In genomic region chr7:35056436-35056864, GRCm38 (mm10) we compare ENCODE assay signal across 8 mouse cellular contexts. TPM values are rescaled to one million over a fixed set of nuclear protein-coding genes. Genes with fewer than 3 reads are reported as not detected.
DNase-seq lines count a peak whose midpoint lies in the region; ATAC-seq and TF ChIP-seq lines count a peak whose summit lies in the region.

Gene Cebpg, minus strand, starts transcription at chr7:35056573.

- H3K9ac ChIP-seq in kidney, embryonic 15.5 days, result peak within 1 kb of the TSS; percentile 90
- H3K9ac ChIP-seq in limb, embryonic 15.5 days, result peak within 1 kb of the TSS; percentile 84
- peak within 1 kb of the TSS; percentile 93 for H3K9ac ChIP-seq in midbrain, postnatal 0 days (replicated peaks; ENCODE audit: low read length, poor library complexity, severe bottlenecking)

- H3K4me3 ChIP-seq in C2C12 (ENCODE audit: insufficient read depth, poor library complexity, severe bottlenecking), result peak within 1 kb of the TSS; percentile 79
- H3K4me3 ChIP-seq in embryonic fibroblast, embryonic 13.5 days (ENCODE audit: insufficient read depth, low read length), result peak within 1 kb of the TSS; percentile 90
- H3K4me3 ChIP-seq in heart, embryonic 10.5 days, result peak within 1 kb of the TSS; percentile 97
- H3K4me3 ChIP-seq in kidney, embryonic 15.5 days (replicated peaks), result peak within 1 kb of the TSS; percentile 92
- H3K4me3 ChIP-seq in limb, embryonic 15.5 days, result peak within 1 kb of the TSS; percentile 93
- H3K4me3 ChIP-seq in midbrain, postnatal 0 days (ENCODE audit: low read depth, low read length), result peak within 1 kb of the TSS; percentile 87

- H3K4me1 ChIP-seq in embryonic fibroblast, embryonic 13.5 days (ENCODE audit: control insufficient read depth, insufficient read depth, low read length), result peaks cover 3% of the 10 kb centered on the region
- H3K4me1 ChIP-seq in heart, embryonic 10.5 days, result peaks cover 11% of the 10 kb centered on the region
- peaks cover 22% of the 10 kb centered on the region for H3K4me1 ChIP-seq in kidney, embryonic 15.5 days
- H3K4me1 ChIP-seq in limb, embryonic 15.5 days, result peaks cover 19% of the 10 kb centered on the region
- H3K4me1 ChIP-seq in midbrain, postnatal 0 days (ENCODE audit: insufficient read depth, low read length), result peaks cover 8% of the 10 kb centered on the region; the same call in 1 of the 2 replicates

- peaks cover 47% of the 10 kb centered on the region for H3K79me2 ChIP-seq in C2C12 (ENCODE audit: control insufficient read depth, insufficient read depth)

- WGBS in heart, embryonic 10.5 days, result under 1% methylated on average over 50 of the region's 53 CpGs
- WGBS in kidney, embryonic 15.5 days, result under 1% methylated on average over 53 of the region's 53 CpGs
- WGBS in limb, embryonic 15.5 days, result 0% methylated on average over 50 of the region's 53 CpGs
- WGBS in midbrain, postnatal 0 days, result 0% methylated on average over 44 of the region's 53 CpGs

- peaks cover 45% of the 10 kb centered on the region for H3K79me3 ChIP-seq in C2C12 (ENCODE audit: low read depth)

- H3K27me3 ChIP-seq in C2C12 (ENCODE audit: control insufficient read depth, insufficient read depth, insufficient read length), result no peaks in the 10 kb centered on the region
- no peaks in the 10 kb centered on the region for H3K27me3 ChIP-seq in heart, embryonic 10.5 days (ENCODE audit: insufficient read depth, poor library complexity, severe bottlenecking)
- H3K27me3 ChIP-seq in kidney, embryonic 15.5 days, result no peaks in the 10 kb centered on the region
- H3K27me3 ChIP-seq in limb, embryonic 15.5 days, result no peaks in the 10 kb centered on the region
- no peaks in the 10 kb centered on the region for H3K27me3 ChIP-seq in midbrain, postnatal 0 days (ENCODE audit: insufficient read depth, low read length)

- peak; percentile 99 for ATAC-seq in kidney, embryonic 15.5 days (replicated peaks; ENCODE audit: low FRiP score)
- peak; percentile 98 for ATAC-seq in limb, embryonic 15.5 days (ENCODE audit: insufficient number of reproducible peaks, low FRiP score, low TSS enrichment, low read depth)
- peak; percentile 98 for ATAC-seq in midbrain, postnatal 0 days (ENCODE audit: low FRiP score)

- peak; percentile 74 for TF ChIP-seq POLR2A in embryonic fibroblast, embryonic 13.5 days (IDR thresholded peaks at IDR 0.05; ENCODE audit: low read depth, low read length)

- no peak for TF ChIP-seq CTCF in C2C12 (IDR thresholded peaks at IDR 0.05; ENCODE audit: control insufficient read depth, insufficient read depth, insufficient read length)
- TF ChIP-seq CTCF in embryonic fibroblast, embryonic 13.5 days (IDR thresholded peaks at IDR 0.05; ENCODE audit: borderline replicate concordance, insufficient read depth, low read length), result no peak
- TF ChIP-seq CTCF in midbrain, postnatal 0 days (IDR thresholded peaks at IDR 0.05), result no peak

- peaks cover 4% of the 10 kb centered on the region; the same call in 1 of the 2 replicates for H3K9me3 ChIP-seq in heart, embryonic 10.5 days
- no peaks in the 10 kb centered on the region for H3K9me3 ChIP-seq in kidney, embryonic 15.5 days (replicated peaks)
- no peaks in the 10 kb centered on the region for H3K9me3 ChIP-seq in limb, embryonic 15.5 days
- H3K9me3 ChIP-seq in midbrain, postnatal 0 days (ENCODE audit: low read length), result no peaks in the 10 kb centered on the region

- peaks cover 5% of the 10 kb centered on the region for H3K36me3 ChIP-seq in C2C12 (ENCODE audit: control insufficient read depth, insufficient read depth)
- no peaks in the 10 kb centered on the region for H3K36me3 ChIP-seq in heart, embryonic 10.5 days
- no peaks in the 10 kb centered on the region for H3K36me3 ChIP-seq in kidney, embryonic 15.5 days
- H3K36me3 ChIP-seq in limb, embryonic 15.5 days, result no peaks in the 10 kb centered on the region
- no peaks in the 10 kb centered on the region for H3K36me3 ChIP-seq in midbrain, postnatal 0 days (ENCODE audit: insufficient read depth, low read length)

- peak within 1 kb of the TSS; percentile 72 for H3K4me2 ChIP-seq in kidney, embryonic 15.5 days
- peak within 1 kb of the TSS; percentile 69 for H3K4me2 ChIP-seq in limb, embryonic 15.5 days
- peak within 1 kb of the TSS; percentile 77 for H3K4me2 ChIP-seq in midbrain, postnatal 0 days (ENCODE audit: low read depth, low read length, poor library complexity, severe bottlenecking)

- H3K27ac ChIP-seq in embryonic fibroblast, embryonic 13.5 days (ENCODE audit: insufficient read depth, low read length), result peak within 1 kb of the TSS; percentile 87
- peak within 1 kb of the TSS; percentile 97 for H3K27ac ChIP-seq in heart, embryonic 10.5 days
- H3K27ac ChIP-seq in kidney, embryonic 15.5 days, result peak within 1 kb of the TSS; percentile 90
- H3K27ac ChIP-seq in limb, embryonic 15.5 days, result peak within 1 kb of the TSS; percentile 87
- peak within 1 kb of the TSS; percentile 87 for H3K27ac ChIP-seq in midbrain, postnatal 0 days (ENCODE audit: low read depth, low read length)

- peak within 1 kb of the TSS; percentile 78 for H3ac ChIP-seq in C2C12 (ENCODE audit: control insufficient read depth, insufficient read length, low read depth)

- peak; percentile 98 for DNase-seq in brain, adult 2 months (ENCODE audit: low read depth, low spot score)
- DNase-seq in heart, embryonic 10.5 days (ENCODE audit: low spot score), result peak; percentile 97
- DNase-seq in midbrain, postnatal 0 days (ENCODE audit: low spot score), result peak; percentile 94
- DNase-seq in spleen, postnatal 10 days (ENCODE audit: low spot score in 2 of 2), result peak; percentile 97 to 99

TF ChIP-seq in C2C12, 6 proteins besides CTCF, POLR2A, EP300 and RAD21:
- TF ChIP-seq MYOG (IDR thresholded peaks at IDR 0.05; ENCODE audit: control insufficient read depth, extremely low read depth, insufficient read length) (no peak), USF1 (IDR thresholded peaks at IDR 0.05; ENCODE audit: low read depth) (no peak), FOSL1 (IDR thresholded peaks at IDR 0.05; ENCODE audit: insufficient read depth, low read length, poor library complexity, severe bottlenecking) (no peak), MAX (IDR thresholded peaks at IDR 0.05) (no peak), CEBPB (IDR thresholded peaks at IDR 0.05; ENCODE audit: low read depth) (peak; percentile 41)

RNA-seq across cellular contexts. Expression of gene Cebpg, which starts in this region (rescaled TPM):
- polyA plus RNA-seq in C2C12 (2012; fragmentation: generic; extraction: Trizol), result 10.9 TPM
- polyA plus RNA-seq in embryonic fibroblast, embryonic 13.5 days (2011; ENCODE audit: insufficient read length, low read depth, missing spikeins), result 37.7 and 54.7 TPM in 2 replicates
- polyA plus RNA-seq in heart, embryonic 10.5 days (2016; fragmentation: Nextera tagmentation; extraction: Ambion mirVana), result 17.5 and 29.3 TPM in 2 replicates
- polyA plus RNA-seq in kidney, embryonic 15.5 days (2015; fragmentation: Nextera tagmentation; extraction: Ambion mirVana), result 37.4 and 41.5 TPM in 2 replicates
- 36.6 and 43.0 TPM in 2 replicates for polyA plus RNA-seq in limb, embryonic 15.5 days (2015; fragmentation: Nextera tagmentation; extraction: Ambion mirVana)
- total RNA-seq in midbrain, postnatal 0 days (2014; rRNA removed), result 13.9 and 31.9 TPM in 2 replicates
- 10.8 and 12.8 TPM in 2 replicates for polyA plus RNA-seq in midbrain, postnatal 0 days (2015; fragmentation: Nextera tagmentation; extraction: Ambion mirVana)

Comparison
In these comparisons a context has a peak if more than half of its experiments do, and no peak if none do; other contexts are left out.
1. Peak in every context shown above with its lines: DNase-seq, ATAC-seq, H3K4me3 ChIP-seq and H3K27ac ChIP-seq.